Mouse (Mus musculus): ENCODE results near the gene Krt27.

DNA sequence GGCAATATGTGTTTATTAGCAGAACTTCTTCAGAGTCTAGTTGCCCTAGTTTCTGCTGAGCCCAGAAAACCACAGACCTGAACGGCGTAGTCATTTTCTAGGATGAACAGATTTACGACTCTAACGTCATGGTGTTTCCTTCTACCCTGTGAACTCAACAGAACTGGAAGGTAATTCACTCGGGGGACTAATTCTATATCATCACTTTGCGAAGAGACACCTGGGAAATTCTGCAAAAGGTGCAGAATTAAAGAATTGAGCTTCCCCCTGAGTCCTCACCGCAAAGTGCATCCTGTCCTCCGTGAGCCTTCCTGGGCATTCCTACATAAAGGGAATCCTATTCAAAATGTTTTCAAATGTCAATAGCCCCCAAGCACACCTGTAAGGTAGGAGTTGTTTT, 10.5 kb upstream of the Krt27 start:
- TF ChIP-seq CTCF (IDR thresholded peaks at IDR 0.05; ENCODE audit: control insufficient read depth, insufficient read depth, insufficient replicate concordance, low read depth, low read length) (no peak), POLR2A (IDR thresholded peaks at IDR 0.05; ENCODE audit: control insufficient read depth, low read depth, low read length) (no peak)

All from testis, adult 2 months (tissue).